Mouse (Mus musculus) left cerebral cortex, postnatal 14 days (tissue): ENCODE measurements around the gene Leo1. TPM values are rescaled to one million over a fixed set of nuclear protein-coding genes. Genes with fewer than 3 reads are reported as not detected.
"Not testable (repeated sequence)": the region's sequence is repeated elsewhere in the genome, so short reads cannot be mapped to it uniquely, and the experiment has no call there.

Experiments used
- DNase-seq, 2 experiments: peaks; one replicate each; pipeline ENCODE4 v3.0.0; 2021 to 2022; ENCODE audit warnings: low spot score in 2 of 2, mixed read lengths in 1 of 2
- intact Hi-C: fragments of 180-260 bp; cut with DNase I; formaldehyde crosslinking; loops from one replicate; pipeline ENCODE4 v1.15.1; 2025
- total RNA-seq, 2 experiments: library from RNA; stranded (reverse); gene quantifications; 2 replicates each; pipeline ENCODE4 v1.2.3; 2021

The Leo1 gene
- total RNA-seq, 2 experiments from 2014 or later: 27.9 to 29.4 TPM

GRCm38 (mm10) chr9:75423683-75424082, 17.6 kb upstream of the Leo1 start:
- intact Hi-C loops: no loop called here
- DNase-seq: no peak

DNA sequence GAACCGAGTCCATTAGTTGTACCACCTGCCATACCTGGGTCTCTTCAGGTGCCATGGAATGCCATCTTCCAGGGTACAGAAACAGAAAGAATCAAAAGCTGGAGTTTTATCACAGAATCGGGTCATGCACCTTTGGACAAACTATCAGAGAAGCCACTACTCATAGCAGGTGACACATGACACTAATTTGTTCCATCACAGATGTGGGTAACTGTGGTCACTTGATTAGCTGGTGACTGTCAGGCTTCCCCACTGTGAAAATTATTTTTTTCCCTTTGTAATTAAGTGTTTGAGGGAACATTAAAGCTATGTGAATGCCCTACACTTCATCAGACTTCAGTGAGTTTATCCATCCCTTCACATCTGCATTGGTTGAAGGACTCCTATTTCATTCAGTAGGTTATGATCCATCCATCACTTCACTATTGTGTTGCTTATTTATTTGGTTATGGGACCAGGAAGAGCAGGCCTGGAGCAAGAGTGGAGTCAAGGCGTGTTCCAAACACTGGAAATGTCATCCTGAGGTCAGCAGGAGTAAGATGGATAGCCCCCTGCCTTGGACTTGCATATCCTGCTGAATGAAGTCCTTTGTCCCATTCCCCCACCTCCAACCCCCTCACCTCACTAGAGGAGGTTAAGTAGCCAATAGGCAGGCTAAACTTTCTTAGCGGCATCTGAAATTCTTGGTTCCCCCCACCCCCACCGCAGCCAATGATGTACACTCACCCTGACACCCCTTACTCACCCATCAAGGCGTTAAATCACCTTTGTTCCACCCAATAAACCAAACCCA, 16.8 kb upstream of the Leo1 start:
- DNase-seq: no peak
- intact Hi-C loops: no loop called here

- intact Hi-C loops: no loop called here
- DNase-seq: no peak
These were observed 15.4 kb upstream of the Leo1 start for GRCm38 (mm10) chr9:75425796-75426391.

DNA sequence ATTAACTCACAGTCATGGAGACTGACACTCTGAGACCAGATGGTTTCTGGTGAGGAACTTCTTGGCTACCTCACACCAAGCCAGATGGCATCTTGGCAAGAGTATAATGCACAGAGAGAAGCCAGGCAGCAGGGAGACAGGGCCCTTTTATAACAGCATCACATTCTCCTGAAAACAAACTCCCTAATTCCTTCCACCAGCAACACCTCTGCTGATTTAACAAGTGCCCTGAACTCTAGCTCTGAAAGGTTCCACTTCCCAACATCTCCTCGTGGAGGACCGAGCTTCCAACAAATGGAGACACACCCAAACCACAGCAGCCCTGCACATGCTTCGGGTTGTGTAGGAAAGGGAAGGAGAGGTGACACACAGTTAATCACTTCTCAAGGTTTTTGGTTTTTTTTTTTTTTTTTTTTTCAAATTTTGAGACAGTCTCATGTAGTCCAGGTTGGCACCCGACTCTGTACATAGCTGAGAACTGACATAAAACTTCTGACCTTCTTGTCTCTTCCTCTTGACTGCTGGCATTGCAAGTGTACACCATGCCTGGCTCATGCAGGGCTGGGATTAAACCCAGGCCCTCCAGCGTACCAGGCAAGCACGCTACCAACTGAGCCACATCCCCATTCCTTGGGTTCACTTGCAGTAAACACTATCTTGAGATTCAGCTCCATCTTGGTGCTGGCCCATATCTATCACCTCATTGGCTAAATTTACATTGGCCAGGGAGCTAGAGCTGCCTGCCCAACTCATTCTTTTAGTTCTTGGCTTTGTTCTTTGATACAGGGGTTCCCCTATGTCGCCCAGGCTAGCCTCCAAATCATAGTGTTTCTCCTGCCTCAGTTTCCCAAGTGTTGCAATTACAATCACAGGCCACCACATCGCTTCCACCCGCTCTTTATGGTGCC, 13.7 kb upstream of the Leo1 start:
- peak in 1 of 2 experiments; percentile 54 for DNase-seq
- intact Hi-C loops: no loop called here

GRCm38 (mm10) chr9:75428274-75428600, 13.1 kb upstream of the Leo1 start:
- DNase-seq: no peak
- intact Hi-C loops: no loop called here

GRCm38 (mm10) chr9:75429040-75429439, 12.3 kb upstream of the Leo1 start:
- no peak for DNase-seq
- intact Hi-C loops: no loop called here

- DNase-seq: no peak
- intact Hi-C loops: loop anchor here (5.0 to 10.0 kb wide), 2 partner anchors 67 to 375 kb away; no protein-coding TSS in a partner anchor
These were observed 11.7 kb upstream of the Leo1 start for GRCm38 (mm10) chr9:75429657-75430056.

DNA sequence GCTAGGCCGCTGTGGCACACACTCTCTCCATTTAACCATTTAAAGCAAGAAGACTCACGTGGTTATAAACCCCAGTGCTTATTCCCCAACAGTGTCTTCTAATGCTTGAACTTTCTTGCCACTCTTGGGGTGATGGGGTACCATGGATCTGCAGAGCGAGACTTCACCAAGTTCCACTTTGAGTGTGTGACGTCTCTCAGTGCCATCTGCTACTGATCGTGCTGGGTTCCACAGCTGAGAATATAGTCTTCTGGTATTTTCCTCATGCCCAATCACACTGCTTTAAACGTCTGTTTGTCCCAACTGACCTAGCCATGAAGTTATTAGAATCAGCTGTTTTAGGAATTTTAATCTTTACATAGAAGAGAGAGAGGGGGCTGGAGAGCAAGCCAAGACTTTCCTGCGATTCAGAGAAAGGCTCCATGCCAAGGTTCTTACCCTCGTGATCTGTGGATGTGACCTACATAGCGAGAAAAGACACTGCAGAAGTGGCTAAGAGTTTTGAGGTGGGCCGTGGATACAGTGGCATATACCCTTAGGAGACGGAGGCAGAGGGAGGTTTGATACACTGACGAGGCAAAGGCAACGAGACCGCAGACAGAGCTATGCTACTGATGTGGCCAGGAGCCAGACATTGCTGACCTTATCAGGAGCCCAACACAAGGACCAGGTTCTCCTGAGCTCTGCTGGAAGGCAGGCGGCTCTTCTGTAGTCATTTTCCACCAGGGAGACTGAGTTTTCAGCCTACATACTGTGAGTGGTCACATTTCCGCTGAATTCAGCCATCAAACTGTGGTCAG, 10.3 kb upstream of the Leo1 start:
- intact Hi-C loops: loop anchor here (5.0 to 10.0 kb wide), 2 partner anchors 69 to 376 kb away; no protein-coding TSS in a partner anchor
- peak in 1 of 2 experiments; percentile 12 for DNase-seq

DNA sequence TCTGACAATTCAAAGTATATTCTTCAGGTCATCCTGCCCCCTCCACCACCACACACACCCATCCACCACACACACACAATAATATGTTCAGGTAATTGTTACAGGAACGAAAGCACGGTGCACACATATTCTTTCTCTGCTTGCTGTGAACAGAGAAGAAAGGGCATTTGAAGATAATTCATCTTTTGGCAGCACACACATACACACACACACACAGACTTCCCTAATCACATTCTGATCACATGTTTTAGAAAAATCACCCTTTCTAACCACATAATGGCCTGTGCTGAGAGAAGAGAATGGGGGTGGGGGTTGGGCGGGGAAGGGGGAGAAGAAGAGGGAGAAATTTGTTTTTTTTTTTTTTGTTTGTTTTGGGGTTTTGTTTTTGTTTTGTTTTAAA, 8.6 kb upstream of the Leo1 start:
- intact Hi-C loops: loop anchor here (5.0 to 10.0 kb wide), 2 partner anchors 70 to 378 kb away; no protein-coding TSS in a partner anchor

DNA sequence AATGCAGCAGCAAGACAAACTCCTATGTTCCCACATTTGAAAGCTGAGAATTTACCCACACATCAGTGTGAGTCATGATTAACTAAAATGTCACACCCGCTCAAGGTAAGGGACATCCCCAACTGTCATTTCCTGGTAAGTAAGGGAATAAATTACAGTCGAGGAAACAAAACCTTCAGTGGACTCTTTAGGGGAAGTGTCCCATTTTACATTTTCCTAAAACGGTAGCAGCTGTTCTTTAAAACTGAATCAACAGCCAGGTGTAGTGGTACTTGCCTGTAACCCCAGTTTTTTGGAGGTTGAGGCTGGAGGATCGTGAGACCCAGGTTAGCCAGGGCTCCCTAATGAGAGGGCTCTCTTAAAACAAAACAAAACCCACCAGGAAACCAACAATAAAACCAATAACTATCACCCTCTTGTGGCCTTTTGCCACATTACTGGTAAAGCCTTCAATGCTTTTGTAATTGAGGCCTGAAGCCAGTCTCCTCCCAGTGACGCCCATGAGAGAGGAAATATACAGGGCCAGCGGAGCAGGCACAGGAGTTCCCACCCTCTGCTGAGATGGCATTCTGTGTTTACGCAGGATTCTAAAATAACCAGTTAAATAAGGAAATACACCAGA, 7.0 kb upstream of the Leo1 start:
- intact Hi-C loops: loop anchor here (5.0 to 10.0 kb wide), 2 partner anchors 72 to 379 kb away; no protein-coding TSS in a partner anchor
- peak; percentile 49 to 76 for DNase-seq

More for the DNA sequence above, 8.6 kb upstream of the Leo1 start:
- DNase-seq: no peak

DNA sequence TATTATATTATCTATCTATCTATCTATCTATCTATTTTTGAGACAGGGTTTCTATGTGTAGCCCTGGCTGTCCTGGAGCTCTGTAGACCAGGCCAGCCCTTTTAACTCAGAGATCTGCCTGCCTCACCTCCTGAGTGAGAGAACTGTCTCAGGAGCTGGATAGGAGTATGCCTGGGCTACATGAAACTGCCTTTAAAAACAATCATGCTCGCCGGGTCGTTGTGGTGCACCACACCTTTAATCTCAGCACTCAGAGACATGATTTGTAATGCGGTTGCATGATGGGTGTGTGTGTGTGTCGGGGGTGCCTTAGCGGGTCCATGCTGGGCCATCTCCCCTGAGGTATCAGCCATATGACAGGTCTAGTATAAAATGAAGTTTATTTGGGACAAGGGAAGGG, 6.5 kb upstream of the Leo1 start:
- intact Hi-C loops: loop anchor here (5.0 to 10.0 kb wide), 2 partner anchors 73 to 380 kb away; no protein-coding TSS in a partner anchor
- DNase-seq: no peak

DNA sequence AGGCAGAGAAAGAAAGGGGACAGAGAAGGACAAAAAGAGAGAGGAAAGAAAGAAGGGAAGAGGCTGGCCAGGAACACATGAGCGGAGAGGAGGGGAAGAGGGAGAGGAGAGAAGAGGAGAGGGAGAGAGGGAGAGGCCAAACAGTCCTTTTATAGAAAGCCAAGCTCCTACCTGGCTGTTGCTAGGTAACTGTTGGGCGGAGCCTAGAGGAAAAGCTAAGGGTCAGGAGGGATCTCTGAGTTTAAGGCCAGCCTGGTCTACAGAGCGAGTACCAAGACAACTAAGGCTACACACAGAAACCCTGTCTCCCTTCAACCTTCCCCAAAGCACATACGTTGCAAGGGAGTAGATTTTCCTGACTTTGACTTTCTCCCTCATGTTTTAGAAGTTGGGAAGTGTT, 6.0 kb upstream of the Leo1 start:
- DNase-seq: no peak

GRCm38 (mm10) chr9:75435918-75436317, 5.4 kb upstream of the Leo1 start:
- intact Hi-C loops: loop anchor here (10.0 kb wide), 1 partner anchor 381 kb away; no protein-coding TSS in a partner anchor
- DNase-seq: peak; percentile 58 to 79

More for the DNA sequence above, 6.0 kb upstream of the Leo1 start:
- intact Hi-C loops: loop anchor here (10.0 kb wide), 1 partner anchor 380 kb away; no protein-coding TSS in a partner anchor

DNA sequence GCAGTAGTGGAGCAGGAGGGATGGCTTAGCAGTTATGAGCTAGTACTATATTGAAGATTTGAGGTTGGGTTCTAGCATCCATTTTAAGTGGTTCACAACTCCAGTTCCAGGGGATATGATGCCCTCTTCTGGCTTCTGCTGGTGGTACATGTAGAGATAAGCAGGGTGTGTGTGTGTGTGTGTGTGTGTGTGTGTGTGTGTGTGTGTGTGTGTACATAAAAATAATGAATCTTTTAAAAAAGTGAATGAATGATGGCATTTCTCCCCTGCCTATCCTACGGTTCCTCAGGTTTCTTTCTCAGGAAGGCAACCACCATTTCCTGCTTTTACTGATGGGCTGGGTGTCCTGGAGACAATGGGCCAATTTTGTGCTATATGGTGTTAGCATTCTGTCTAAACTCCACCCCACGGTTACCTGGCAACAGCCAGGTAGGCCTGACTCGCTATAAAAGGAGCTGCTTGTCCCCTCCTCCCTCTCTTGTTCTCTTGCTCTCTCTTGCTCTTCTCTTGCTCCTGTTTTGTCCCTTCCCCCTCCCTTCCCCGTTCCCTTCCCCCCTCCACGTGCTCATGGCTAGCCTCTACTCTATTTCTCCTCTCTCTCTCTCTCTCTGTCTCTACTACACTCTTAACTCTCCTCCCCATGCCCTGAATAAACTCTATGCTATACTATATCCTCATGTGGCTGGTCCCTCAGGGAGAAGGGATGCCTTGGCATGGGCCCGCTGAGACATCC, 3.5 kb upstream of the Leo1 start:
- DNase-seq: peak; percentile 21 to 64
- intact Hi-C loops: loop anchor here (10.0 kb wide), 1 partner anchor 383 kb away; no protein-coding TSS in a partner anchor

- intact Hi-C loops: loop anchor here (1.0 to 2.0 kb wide), 2 partner anchors 32 to 159 kb away; no protein-coding TSS in a partner anchor
- DNase-seq: no peak
These were observed 387 bp downstream of the Leo1 start for GRCm38 (mm10) chr9:75441691-75442131.

- intact Hi-C loops: no loop called here
- DNase-seq: no peak
These were observed 3.7 kb downstream of the Leo1 start for GRCm38 (mm10) chr9:75444981-75445380.

DNA sequence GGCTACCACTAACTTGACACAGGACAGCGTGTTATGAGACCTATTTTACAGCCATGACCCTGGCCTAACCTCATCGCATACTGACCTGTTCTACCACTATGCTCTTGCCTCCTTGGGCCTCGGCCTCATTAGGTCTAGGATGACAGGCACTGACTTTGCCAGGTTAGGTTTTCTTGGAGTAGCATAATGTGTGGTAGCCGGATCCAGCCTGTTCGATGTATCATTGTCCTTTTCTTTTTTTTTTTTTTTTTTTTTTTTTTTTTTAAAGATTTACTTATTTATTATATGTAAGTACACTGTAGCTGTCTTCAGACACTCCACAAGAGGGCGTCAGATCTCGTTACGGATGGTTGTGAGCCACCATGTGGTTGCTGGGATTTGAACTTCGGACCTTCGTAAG, 5.2 kb downstream of the Leo1 start:
- DNase-seq, intact Hi-C loops: not testable (repeated sequence)
